Mouse (Mus musculus): Measurements from ENCODE around the gene Mcoln3. TPM values are rescaled to one million over a fixed set of nuclear protein-coding genes. Genes with fewer than 3 reads are reported as not detected.

Gene Mcoln3
- polyA plus RNA-seq, 1 experiment from 2014 or later: 8.9 TPM

- Histone ChIP-seq H3K9me3 (ENCODE audit: control insufficient read depth, low read length) (no peaks in the 10 kb centered on the region), H3K4me1 (ENCODE audit: control insufficient read depth, insufficient read depth, low read length) (no peaks in the 10 kb centered on the region), H3K4me2 (replicated peaks; ENCODE audit: low read depth, low read length) (peak overlapping the region; percentile 13; the same call in 1 of the 2 replicates), H3K4me3 (ENCODE audit: low read length) (no peak overlapping the region), H3K9ac (ENCODE audit: low read depth, low read length) (no peak overlapping the region), H3K36me3 (ENCODE audit: control insufficient read depth, insufficient read depth, low read length) (no peaks in the 10 kb centered on the region), H3K27me3 (ENCODE audit: control insufficient read depth, insufficient read depth, low read length) (no peaks in the 10 kb centered on the region), H3K27ac (ENCODE audit: low read depth, low read length) (no peak overlapping the region)
- no peak for ATAC-seq (ENCODE audit: low FRiP score, low TSS enrichment)
- WGBS: 40% methylated on average over 12 of the region's 12 CpGs
These were observed 36.8 kb downstream of the Mcoln3 start for GRCm38 (mm10) chr3:146153862-146154611.

- H3K4me2 ChIP-seq (replicated peaks; ENCODE audit: low read depth, low read length): no peak overlapping the region
- 76% methylated on average over 13 of the region's 13 CpGs for WGBS
- no peak overlapping the region for H3K9ac ChIP-seq (ENCODE audit: low read depth, low read length)
- no peaks in the 10 kb centered on the region for H3K36me3 ChIP-seq (ENCODE audit: control insufficient read depth, insufficient read depth, low read length)
- no peak overlapping the region for H3K4me3 ChIP-seq (ENCODE audit: low read length)
- no peaks in the 10 kb centered on the region for H3K4me1 ChIP-seq (ENCODE audit: control insufficient read depth, insufficient read depth, low read length)
- no peak overlapping the region for H3K27ac ChIP-seq (ENCODE audit: low read depth, low read length)
- no peaks in the 10 kb centered on the region for H3K9me3 ChIP-seq (ENCODE audit: control insufficient read depth, low read length)
- H3K27me3 ChIP-seq (ENCODE audit: control insufficient read depth, insufficient read depth, low read length): no peaks in the 10 kb centered on the region
- ATAC-seq (ENCODE audit: low FRiP score, low TSS enrichment): no peak
These were observed 38.7 kb downstream of the Mcoln3 start for GRCm38 (mm10) chr3:146155628-146156576.

GRCm38 (mm10) chr3:146156811-146157210, 39.6 kb downstream of the Mcoln3 start:
- no peak overlapping the region for H3K4me2 ChIP-seq (replicated peaks; ENCODE audit: low read depth, low read length)
- H3K27ac ChIP-seq (ENCODE audit: low read depth, low read length): no peak overlapping the region
- no peak for ATAC-seq (ENCODE audit: low FRiP score, low TSS enrichment)
- 73% methylated on average over 2 of the region's 2 CpGs for WGBS
- H3K4me3 ChIP-seq (ENCODE audit: low read length): no peak overlapping the region
- no peaks in the 10 kb centered on the region for H3K27me3 ChIP-seq (ENCODE audit: control insufficient read depth, insufficient read depth, low read length)
- no peaks in the 10 kb centered on the region for H3K36me3 ChIP-seq (ENCODE audit: control insufficient read depth, insufficient read depth, low read length)
- H3K9me3 ChIP-seq (ENCODE audit: control insufficient read depth, low read length): no peaks in the 10 kb centered on the region
- no peaks in the 10 kb centered on the region for H3K4me1 ChIP-seq (ENCODE audit: control insufficient read depth, insufficient read depth, low read length)
- no peak overlapping the region for H3K9ac ChIP-seq (ENCODE audit: low read depth, low read length)

- no peak overlapping the region for H3K4me2 ChIP-seq (replicated peaks; ENCODE audit: low read depth, low read length)
- H3K9me3 ChIP-seq (ENCODE audit: control insufficient read depth, low read length): no peaks in the 10 kb centered on the region
- H3K4me3 ChIP-seq (ENCODE audit: low read length): no peak overlapping the region
- no peaks in the 10 kb centered on the region for H3K27me3 ChIP-seq (ENCODE audit: control insufficient read depth, insufficient read depth, low read length)
- H3K9ac ChIP-seq (ENCODE audit: low read depth, low read length): no peak overlapping the region
- 87% methylated on average over 4 of the region's 4 CpGs for WGBS
- no peaks in the 10 kb centered on the region for H3K4me1 ChIP-seq (ENCODE audit: control insufficient read depth, insufficient read depth, low read length)
- H3K27ac ChIP-seq (ENCODE audit: low read depth, low read length): no peak overlapping the region
- H3K36me3 ChIP-seq (ENCODE audit: control insufficient read depth, insufficient read depth, low read length): no peaks in the 10 kb centered on the region
- no peak for ATAC-seq (ENCODE audit: low FRiP score, low TSS enrichment)
These were observed 40.8 kb downstream of the Mcoln3 start for GRCm38 (mm10) chr3:146158039-146158438.

GRCm38 (mm10) chr3:146159360-146159759, 42.1 kb downstream of the Mcoln3 start:
- H3K36me3 ChIP-seq (ENCODE audit: control insufficient read depth, insufficient read depth, low read length): no peaks in the 10 kb centered on the region
- no peaks in the 10 kb centered on the region for H3K27me3 ChIP-seq (ENCODE audit: control insufficient read depth, insufficient read depth, low read length)
- H3K9me3 ChIP-seq (ENCODE audit: control insufficient read depth, low read length): no peaks in the 10 kb centered on the region
- WGBS: 87% methylated on average over 2 of the region's 2 CpGs
- H3K27ac ChIP-seq (ENCODE audit: low read depth, low read length): no peak overlapping the region
- ATAC-seq (ENCODE audit: low FRiP score, low TSS enrichment): no peak
- H3K4me3 ChIP-seq (ENCODE audit: low read length): no peak overlapping the region
- no peak overlapping the region for H3K4me2 ChIP-seq (replicated peaks; ENCODE audit: low read depth, low read length)
- no peaks in the 10 kb centered on the region for H3K4me1 ChIP-seq (ENCODE audit: control insufficient read depth, insufficient read depth, low read length)
- no peak overlapping the region for H3K9ac ChIP-seq (ENCODE audit: low read depth, low read length)

GRCm38 (mm10) chr3:146162197-146162596, 44.9 kb downstream of the Mcoln3 start:
- WGBS: 79% methylated on average over 4 of the region's 4 CpGs
- Histone ChIP-seq H3K9ac (ENCODE audit: low read depth, low read length) (no peak overlapping the region), H3K4me3 (ENCODE audit: low read length) (no peak overlapping the region), H3K4me2 (replicated peaks; ENCODE audit: low read depth, low read length) (no peak overlapping the region), H3K27ac (ENCODE audit: low read depth, low read length) (no peak overlapping the region), H3K4me1 (ENCODE audit: control insufficient read depth, insufficient read depth, low read length) (no peaks in the 10 kb centered on the region), H3K36me3 (ENCODE audit: control insufficient read depth, insufficient read depth, low read length) (no peaks in the 10 kb centered on the region), H3K9me3 (ENCODE audit: control insufficient read depth, low read length) (no peaks in the 10 kb centered on the region), H3K27me3 (ENCODE audit: control insufficient read depth, insufficient read depth, low read length) (no peaks in the 10 kb centered on the region)
- ATAC-seq (ENCODE audit: low FRiP score, low TSS enrichment): no peak

GRCm38 (mm10) chr3:146169356-146169755, 52.1 kb downstream of the Mcoln3 start:
- H3K9ac ChIP-seq (ENCODE audit: low read depth, low read length): no peak overlapping the region
- ATAC-seq (ENCODE audit: low FRiP score, low TSS enrichment): no peak
- 87% methylated on average over 4 of the region's 4 CpGs for WGBS
- no peak overlapping the region for H3K4me3 ChIP-seq (ENCODE audit: low read length)
- H3K4me1 ChIP-seq (ENCODE audit: control insufficient read depth, insufficient read depth, low read length): no peaks in the 10 kb centered on the region
- H3K4me2 ChIP-seq (replicated peaks; ENCODE audit: low read depth, low read length): no peak overlapping the region
- no peak overlapping the region for H3K27ac ChIP-seq (ENCODE audit: low read depth, low read length)
- no peaks in the 10 kb centered on the region; the same call in 1 of the 2 replicates for H3K9me3 ChIP-seq (ENCODE audit: control insufficient read depth, low read length)
- H3K27me3 ChIP-seq (ENCODE audit: control insufficient read depth, insufficient read depth, low read length): no peaks in the 10 kb centered on the region
- H3K36me3 ChIP-seq (ENCODE audit: control insufficient read depth, insufficient read depth, low read length): no peaks in the 10 kb centered on the region

GRCm38 (mm10) chr3:146173030-146173429, 55.8 kb downstream of the Mcoln3 start:
- Histone ChIP-seq H3K9ac (ENCODE audit: low read depth, low read length) (no peak overlapping the region), H3K9me3 (ENCODE audit: control insufficient read depth, low read length) (no peaks in the 10 kb centered on the region; the same call in 1 of the 2 replicates), H3K36me3 (ENCODE audit: control insufficient read depth, insufficient read depth, low read length) (no peaks in the 10 kb centered on the region), H3K4me1 (ENCODE audit: control insufficient read depth, insufficient read depth, low read length) (no peaks in the 10 kb centered on the region), H3K4me3 (ENCODE audit: low read length) (no peak overlapping the region), H3K27ac (ENCODE audit: low read depth, low read length) (no peak overlapping the region), H3K4me2 (replicated peaks; ENCODE audit: low read depth, low read length) (no peak overlapping the region), H3K27me3 (ENCODE audit: control insufficient read depth, insufficient read depth, low read length) (no peaks in the 10 kb centered on the region)
- ATAC-seq (ENCODE audit: low FRiP score, low TSS enrichment): no peak
- WGBS: 77% methylated on average over 5 of the region's 5 CpGs

GRCm38 (mm10) chr3:146174215-146174614, 57.0 kb downstream of the Mcoln3 start:
- H3K27me3 ChIP-seq (ENCODE audit: control insufficient read depth, insufficient read depth, low read length): no peaks in the 10 kb centered on the region

More at GRCm38 (mm10) chr3:146174215-146174614, 57.0 kb downstream of the Mcoln3 start:
- Histone ChIP-seq H3K9me3 (ENCODE audit: control insufficient read depth, low read length) (no peaks in the 10 kb centered on the region; the same call in 1 of the 2 replicates), H3K36me3 (ENCODE audit: control insufficient read depth, insufficient read depth, low read length) (no peaks in the 10 kb centered on the region), H3K27ac (ENCODE audit: low read depth, low read length) (no peak overlapping the region), H3K9ac (ENCODE audit: low read depth, low read length) (no peak overlapping the region), H3K4me2 (replicated peaks; ENCODE audit: low read depth, low read length) (no peak overlapping the region), H3K4me3 (ENCODE audit: low read length) (no peak overlapping the region), H3K4me1 (ENCODE audit: control insufficient read depth, insufficient read depth, low read length) (no peaks in the 10 kb centered on the region)
- 84% methylated on average over 9 of the region's 9 CpGs for WGBS
- no peak for ATAC-seq (ENCODE audit: low FRiP score, low TSS enrichment)
